Mouse (Mus musculus) CH12F3 (cell line): Measurements from ENCODE around the gene Fas.

Experiments used
- in situ Hi-C: fragments of 300-500 bp; cut with MboI; formaldehyde crosslinking; loops from 2 replicates; pipeline ENCODE4 v1.14.3; 2020; ENCODE audit warnings: low sequenced_read_pairs

The Fas gene

GRCm38 (mm10) chr19:34289948-34290789, at the start of gene Fas:
Gene Fas (plus strand): TSS chr19:34290666.
- in situ Hi-C loops: no loop called here

- in situ Hi-C loops: loop anchor here (10.0 kb wide), 1 partner anchor 233 kb away; the partner anchor contains the start of gene Ch25h
Measured at GRCm38 (mm10) chr19:34241247-34241915, 49.1 kb upstream of the Fas start.

GRCm38 (mm10) chr19:34242925-34243324, 47.5 kb upstream of the Fas start:
- in situ Hi-C loops: loop anchor here (10.0 kb wide), 1 partner anchor 232 kb away; the partner anchor contains the start of gene Ch25h

GRCm38 (mm10) chr19:34244056-34244455, 46.4 kb upstream of the Fas start:
- in situ Hi-C loops: loop anchor here (10.0 kb wide), 1 partner anchor 231 kb away; the partner anchor contains the start of gene Ch25h

GRCm38 (mm10) chr19:34248558-34248957, 41.9 kb upstream of the Fas start:
- in situ Hi-C loops: loop anchor here (10.0 kb wide), 1 partner anchor 226 kb away; the partner anchor contains the start of gene Ch25h

- in situ Hi-C loops: no loop called here
Measured at GRCm38 (mm10) chr19:34250621-34251020, 39.8 kb upstream of the Fas start.

- in situ Hi-C loops: no loop called here
Measured at GRCm38 (mm10) chr19:34251900-34252299, 38.6 kb upstream of the Fas start.

GRCm38 (mm10) chr19:34252450-34252849, 38.0 kb upstream of the Fas start:
- in situ Hi-C loops: no loop called here

GRCm38 (mm10) chr19:34254101-34254879, 36.2 kb upstream of the Fas start:
- in situ Hi-C loops: no loop called here

- in situ Hi-C loops: no loop called here
Measured at GRCm38 (mm10) chr19:34254880-34255681, 35.4 kb upstream of the Fas start, which contains the start of gene Acta2. Gene Acta2 (minus strand): TSS chr19:34255590.

GRCm38 (mm10) chr19:34256149-34256548, 34.3 kb upstream of the Fas start:
- in situ Hi-C loops: no loop called here

GRCm38 (mm10) chr19:34256936-34257335, 33.5 kb upstream of the Fas start:
- in situ Hi-C loops: no loop called here

GRCm38 (mm10) chr19:34262273-34262974, 28.0 kb upstream of the Fas start:
- in situ Hi-C loops: no loop called here

GRCm38 (mm10) chr19:34265604-34266193, 24.8 kb upstream of the Fas start:
- in situ Hi-C loops: no loop called here

- in situ Hi-C loops: no loop called here
Measured at GRCm38 (mm10) chr19:34268991-34269390, 21.5 kb upstream of the Fas start.

- in situ Hi-C loops: no loop called here
Measured at GRCm38 (mm10) chr19:34270106-34270726, 20.2 kb upstream of the Fas start.

- in situ Hi-C loops: no loop called here
Measured at GRCm38 (mm10) chr19:34270824-34271464, 19.5 kb upstream of the Fas start.

GRCm38 (mm10) chr19:34273073-34273472, 17.4 kb upstream of the Fas start:
- in situ Hi-C loops: no loop called here
